Mouse (Mus musculus) splenic B cell, adult 2 months (primary cell): Measurements from ENCODE around the gene Samd10.

Source experiments
- DNase-seq: peaks from one replicate; pipeline ENCODE4 v3.0.0-alpha.2; 2011; ENCODE audit warnings: low read depth, low spot score
- H3K27me3 ChIP-seq: 2 replicates; pipeline ENCODE4 v1.6.1; 2012; ENCODE audit warnings: mild to moderate bottlenecking, low read length, moderate library complexity, mixed read lengths; ENCODE audit not compliant: control insufficient read depth, poor library complexity, insufficient read depth, severe bottlenecking
- H3K36me3 ChIP-seq: 2 replicates; pipeline ENCODE4 v1.6.1; 2012; ENCODE audit warnings: mild to moderate bottlenecking, low read length, moderate library complexity, mixed read lengths; ENCODE audit not compliant: control insufficient read depth, poor library complexity, insufficient read depth, severe bottlenecking

Samd10 gene

GRCm38 (mm10) chr2:181585506-181585905 lies 13.5 kb downstream of the Samd10 start:
- no peak for DNase-seq
- no peaks in the 10 kb centered on the region for H3K27me3 ChIP-seq
- no peaks in the 10 kb centered on the region; the same call in 1 of the 2 replicates for H3K36me3 ChIP-seq

- Histone ChIP-seq H3K36me3 (no peaks in the 10 kb centered on the region; the same call in 1 of the 2 replicates), H3K27me3 (no peaks in the 10 kb centered on the region)
- no peak for DNase-seq
Measured at GRCm38 (mm10) chr2:181584411-181584942, 14.5 kb downstream of the Samd10 start, which contains the start of gene Uckl1. Gene Uckl1, minus strand, starts transcription at chr2:181584892.

DNA sequence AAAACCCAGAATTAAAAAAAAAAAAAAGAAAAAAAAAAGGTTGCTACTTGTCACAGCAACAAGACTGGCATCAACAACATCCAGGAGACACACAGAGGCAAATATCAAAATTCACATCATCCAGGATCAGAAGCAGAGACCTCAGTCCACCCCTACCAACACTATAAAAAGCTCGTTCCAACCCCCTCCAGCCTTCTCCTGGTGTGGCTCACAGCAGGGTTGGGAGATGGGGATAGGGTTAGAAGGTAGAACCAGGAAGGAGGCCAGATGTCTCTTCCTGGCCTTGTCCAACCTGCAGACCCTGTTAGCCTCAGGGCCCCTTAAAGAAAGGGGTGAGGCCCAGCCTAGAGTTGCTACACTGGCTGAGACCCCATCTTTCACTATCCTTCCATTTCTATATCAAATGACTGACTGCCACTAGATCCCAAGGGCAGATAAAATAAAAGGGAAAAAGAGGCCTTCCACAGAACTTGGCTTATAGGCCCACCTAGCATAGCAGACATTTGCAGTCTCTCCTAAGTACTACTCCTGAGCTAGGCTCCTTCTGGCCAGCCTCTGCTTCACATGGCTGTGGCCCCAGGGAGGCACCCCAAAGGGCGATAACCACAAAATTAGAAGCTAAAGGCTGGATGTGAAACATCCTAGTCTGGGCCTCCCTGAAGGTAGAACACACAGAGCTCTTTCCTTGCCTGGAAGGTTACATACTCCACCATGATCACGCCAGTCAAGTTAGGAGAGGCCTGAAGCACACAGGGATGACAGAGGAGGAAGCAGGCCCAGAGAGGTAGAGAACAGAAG lies 15.4 kb downstream of the Samd10 start:
- Histone ChIP-seq H3K27me3 (no peaks in the 10 kb centered on the region), H3K36me3 (no peaks in the 10 kb centered on the region; the same call in 1 of the 2 replicates)
- no peak for DNase-seq

- H3K27me3 ChIP-seq = no peaks in the 10 kb centered on the region
- no peak for DNase-seq
- no peaks in the 10 kb centered on the region for H3K36me3 ChIP-seq
Measured at GRCm38 (mm10) chr2:181582939-181583338, 16.1 kb downstream of the Samd10 start.

DNA sequence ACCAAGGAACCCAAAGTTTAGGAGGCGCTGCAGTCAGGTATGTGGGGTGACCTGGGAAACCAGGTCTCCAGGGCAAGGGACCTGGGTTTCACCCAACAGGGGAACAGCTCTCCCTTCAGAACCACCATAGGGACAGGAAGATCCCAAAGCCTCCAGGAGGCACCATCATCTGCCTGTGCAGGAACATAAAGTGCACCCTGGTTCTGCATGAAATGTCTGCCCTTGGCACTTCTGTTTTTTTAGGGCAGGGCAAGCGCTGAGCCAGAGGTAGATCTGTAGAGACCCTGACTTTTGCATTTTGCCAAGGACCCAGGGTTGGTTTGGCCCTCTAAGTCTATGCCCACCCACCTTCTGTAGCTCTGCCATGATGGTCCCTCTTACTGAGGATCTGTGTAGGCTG lies 16.7 kb downstream of the Samd10 start:
- no peak for DNase-seq
- no peaks in the 10 kb centered on the region for H3K27me3 ChIP-seq

GRCm38 (mm10) chr2:181581402-181582120 lies 17.5 kb downstream of the Samd10 start:
- DNase-seq = peak; percentile 79
- Histone ChIP-seq H3K36me3 (no peaks in the 10 kb centered on the region), H3K27me3 (no peaks in the 10 kb centered on the region)

More for the DNA sequence above, 16.7 kb downstream of the Samd10 start:
- no peaks in the 10 kb centered on the region for H3K36me3 ChIP-seq

- H3K27me3 ChIP-seq = no peaks in the 10 kb centered on the region
- peak; percentile 95 for DNase-seq
- no peaks in the 10 kb centered on the region for H3K36me3 ChIP-seq
Measured at GRCm38 (mm10) chr2:181581016-181581401, 18.0 kb downstream of the Samd10 start.

GRCm38 (mm10) chr2:181580131-181580772 lies 18.8 kb downstream of the Samd10 start:
- Histone ChIP-seq H3K27me3 (no peaks in the 10 kb centered on the region), H3K36me3 (no peaks in the 10 kb centered on the region)
- DNase-seq = no peak

DNA sequence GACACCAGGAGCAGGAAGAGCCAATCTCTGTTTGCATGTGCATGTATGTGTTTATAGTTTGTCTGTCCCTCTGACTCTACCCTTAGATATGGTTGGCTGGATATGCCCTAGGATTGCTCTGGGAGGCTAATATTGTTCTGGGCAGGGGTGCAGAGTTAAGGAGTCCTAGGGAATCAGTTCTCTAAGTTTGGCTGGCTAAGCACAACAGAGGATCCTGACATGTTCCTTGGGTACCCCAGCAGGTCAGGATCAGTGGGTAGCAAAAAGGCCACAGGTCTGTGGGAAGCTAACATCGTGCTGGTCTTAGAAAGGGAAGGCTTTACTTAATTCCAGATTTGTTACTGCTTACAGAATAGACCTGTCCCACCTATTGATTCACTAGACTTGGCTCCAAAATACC lies 19.3 kb downstream of the Samd10 start:
- H3K27me3 ChIP-seq = no peaks in the 10 kb centered on the region
- H3K36me3 ChIP-seq = no peaks in the 10 kb centered on the region
- DNase-seq = no peak

GRCm38 (mm10) chr2:181578790-181579618 lies 20.0 kb downstream of the Samd10 start:
- no peak for DNase-seq
- Histone ChIP-seq H3K36me3 (no peaks in the 10 kb centered on the region), H3K27me3 (no peaks in the 10 kb centered on the region)

- Histone ChIP-seq H3K27me3 (no peaks in the 10 kb centered on the region), H3K36me3 (no peaks in the 10 kb centered on the region)
- no peak for DNase-seq
Measured at GRCm38 (mm10) chr2:181577981-181578581, 20.9 kb downstream of the Samd10 start.

- H3K27me3 ChIP-seq = no peaks in the 10 kb centered on the region
- DNase-seq = no peak
Measured at GRCm38 (mm10) chr2:181577126-181577525, 21.9 kb downstream of the Samd10 start.

GRCm38 (mm10) chr2:181576613-181577012 lies 22.4 kb downstream of the Samd10 start:
- no peak for DNase-seq
- H3K27me3 ChIP-seq = no peaks in the 10 kb centered on the region

More at GRCm38 (mm10) chr2:181577126-181577525, 21.9 kb downstream of the Samd10 start:
- no peaks in the 10 kb centered on the region for H3K36me3 ChIP-seq

More at GRCm38 (mm10) chr2:181576613-181577012, 22.4 kb downstream of the Samd10 start:
- H3K36me3 ChIP-seq = no peaks in the 10 kb centered on the region
